Mouse (Mus musculus) lung, postnatal 0 days (tissue): Measurements from ENCODE around the gene Slc30a5. TPM values are rescaled to one million over a fixed set of nuclear protein-coding genes. Genes with fewer than 3 reads are reported as not detected.
A peak's percentile ranks its signal among the peaks of the same experiment; 100 is the strongest.

Experiments
- ATAC-seq: fragments of 200-750 bp; cut with Nextera tagmentation; 2 replicates; pipeline ENCODE4 v1.8.0; 2017; ENCODE audit warnings: moderate library complexity
- DNase-seq: peaks from one replicate; pipeline ENCODE4 v3.0.0-alpha.2; 2016; ENCODE audit warnings: low spot score
- H3K27ac ChIP-seq: fragments of 300-500 bp; sonication (generic); 2 replicates; pipeline ENCODE4 v1.5.1; 2014; ENCODE audit warnings: antibody characterized with exemption, mild to moderate bottlenecking, low read length, mixed read lengths
- H3K27me3 ChIP-seq: fragments of 300-500 bp; sonication (generic); replicated peaks from 2 replicates; pipeline ENCODE4 v1.6.1; 2014; ENCODE audit warnings: low read length, mixed read lengths; ENCODE audit not compliant: insufficient read depth
- H3K36me3 ChIP-seq: fragments of 300-500 bp; sonication (generic); 2 replicates; pipeline ENCODE4 v1.6.1; 2014; ENCODE audit warnings: low read length, mixed read lengths; ENCODE audit not compliant: insufficient read depth
- H3K4me1 ChIP-seq: fragments of 300-500 bp; sonication (generic); 2 replicates; pipeline ENCODE4 v1.6.1; 2014; ENCODE audit warnings: antibody characterized with exemption, low read depth, low read length, mixed read lengths; ENCODE audit not compliant: insufficient read depth
- H3K4me2 ChIP-seq: fragments of 300-500 bp; sonication (generic); replicated peaks from 2 replicates; pipeline ENCODE4 v1.6.1; 2014; ENCODE audit warnings: low read depth, mild to moderate bottlenecking, low read length, moderate library complexity, mixed read lengths
- H3K4me3 ChIP-seq: fragments of 300-500 bp; sonication (generic); 2 replicates; pipeline ENCODE4 v1.5.1; 2014; ENCODE audit warnings: low read depth, low read length
- H3K9ac ChIP-seq: fragments of 300-500 bp; sonication (generic); replicated peaks from 2 replicates; pipeline ENCODE4 v1.6.1; 2014; ENCODE audit warnings: low read depth, mild to moderate bottlenecking
- H3K9me3 ChIP-seq: fragments of 300-500 bp; sonication (generic); 2 replicates; pipeline ENCODE4 v1.6.1; 2016; ENCODE audit warnings: low read length, mixed read lengths
- CTCF ChIP-seq: IDR thresholded peaks from 2 replicates; pipeline ENCODE4 v1.5.1; 2016; ENCODE audit warnings: antibody characterized with exemption, mild to moderate bottlenecking
- EP300 ChIP-seq: IDR thresholded peaks from 2 replicates; pipeline ENCODE4 v1.6.1; 2016; ENCODE audit warnings: antibody characterized with exemption, mild to moderate bottlenecking, control low read depth
- WGBS: fragments of 180-500 bp; shearing (Covaris S2); extraction: QIAGEN DNeasy Blood & Tissue Kit; methylation state at CpG from one replicate; pipeline ENCODE4 v1.1.7; 2014; 5-methylcytosine and 5-hydroxymethylcytosine counted together
- polyA plus RNA-seq: library from polyadenylated mRNA; unstranded; fragments of >200 nt; fragmentation: Nextera tagmentation; extraction: Ambion mirVana; gene quantifications from 2 replicates; pipeline ENCODE4 v1.2.1, GENCODE M21; 2015

Gene Slc30a5
- polyA plus RNA-seq, 1 experiment from 2014 or later, result 31.1 TPM

DNA sequence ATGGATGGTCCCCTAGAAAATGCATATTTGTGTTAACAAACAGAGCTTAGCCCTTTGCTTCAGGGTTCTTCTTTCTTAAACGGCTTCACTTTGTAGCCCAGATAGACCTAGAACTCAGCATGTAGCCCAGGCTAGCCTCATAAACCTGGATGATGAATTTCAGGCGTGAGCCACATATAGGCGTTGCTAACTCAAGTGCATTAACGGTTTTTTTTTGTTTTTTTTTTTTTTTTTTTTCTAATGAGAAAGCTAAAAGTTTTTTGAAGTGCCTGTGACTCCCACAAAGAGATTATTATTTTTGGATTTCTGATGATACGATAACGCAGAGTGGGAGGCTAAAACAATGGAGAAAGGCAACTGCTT, 394 bp upstream of the Slc30a5 start:
- 50% methylated on average over 6 of the region's 6 CpGs for WGBS

DNA sequence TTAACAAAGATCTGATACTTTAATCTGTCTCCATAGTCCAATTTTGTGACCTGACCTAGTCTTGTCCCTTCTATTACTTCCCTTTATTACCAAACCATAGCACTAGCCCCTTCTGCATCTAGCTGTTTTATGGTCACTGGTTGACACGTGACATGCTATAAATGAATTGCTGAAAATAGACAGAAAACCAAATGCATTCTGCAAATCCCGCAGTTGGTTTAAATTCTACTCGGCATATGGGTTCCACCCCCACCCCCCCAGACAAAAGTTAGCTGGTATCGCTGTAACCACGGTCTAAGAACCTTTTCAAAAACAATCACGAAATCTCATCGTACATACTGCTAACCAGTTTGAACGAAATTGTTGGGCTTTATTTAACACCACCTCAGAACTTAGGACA, 1.0 kb downstream of the Slc30a5 start:
- 1% methylated on average over 8 of the region's 8 CpGs for WGBS
- H3K9me3 ChIP-seq, result no peaks in the 10 kb centered on the region
- H3K36me3 ChIP-seq, result 0 out of 2 replicates have a peak, but pooled peaks cover 6% of the 10 kb centered on the region
- peaks cover 6% of the 10 kb centered on the region; the same call in 1 of the 2 replicates for H3K4me1 ChIP-seq
- no peak for DNase-seq
- TF ChIP-seq CTCF (no peak), EP300 (no peak)
- H3K9ac ChIP-seq, result peak overlapping the region; percentile 93
- peak overlapping the region; percentile 94 for H3K27ac ChIP-seq
- H3K4me3 ChIP-seq, result peak overlapping the region; percentile 98
- ATAC-seq, result no peak
- H3K4me2 ChIP-seq, result peak overlapping the region; percentile 62
- no peaks in the 10 kb centered on the region for H3K27me3 ChIP-seq

More for the DNA sequence above, 394 bp upstream of the Slc30a5 start:
- ATAC-seq (no peak), DNase-seq (no peak)
- H3K4me3 ChIP-seq, result no peak overlapping the region
- no peaks in the 10 kb centered on the region for H3K27me3 ChIP-seq
- no peak overlapping the region for H3K27ac ChIP-seq
- H3K4me2 ChIP-seq, result no peak overlapping the region
- TF ChIP-seq EP300 (no peak), CTCF (no peak)
- H3K36me3 ChIP-seq, result no peaks in the 10 kb centered on the region
- H3K9ac ChIP-seq, result no peak overlapping the region
- no peaks in the 10 kb centered on the region for H3K9me3 ChIP-seq
- H3K4me1 ChIP-seq, result peaks cover 6% of the 10 kb centered on the region; the same call in 1 of the 2 replicates

DNA sequence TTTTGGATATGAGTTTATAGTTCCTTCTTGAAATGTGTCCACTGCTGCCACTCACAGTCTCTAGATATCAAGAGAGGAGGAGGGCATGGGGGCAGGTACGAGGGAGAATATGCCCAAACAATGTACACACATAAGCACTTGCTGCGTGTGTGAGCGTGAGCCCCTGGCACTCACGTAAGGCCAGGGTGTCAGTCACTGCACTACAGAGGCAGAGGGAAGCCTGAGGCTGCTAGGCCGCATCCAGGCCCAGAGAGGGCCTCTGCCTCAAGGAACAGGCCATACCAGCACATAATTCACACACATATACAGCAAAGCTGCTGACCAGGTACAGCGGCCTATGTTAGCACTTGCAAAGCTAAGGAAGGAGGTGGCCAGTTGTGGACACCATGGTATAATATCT, 2.1 kb downstream of the Slc30a5 start:
- ATAC-seq, result no peak
- H3K4me2 ChIP-seq, result no peak overlapping the region
- DNase-seq, result no peak
- no peak overlapping the region for H3K4me3 ChIP-seq
- TF ChIP-seq EP300 (no peak), CTCF (no peak)
- H3K9me3 ChIP-seq, result no peaks in the 10 kb centered on the region
- H3K4me1 ChIP-seq, result peaks cover 6% of the 10 kb centered on the region; the same call in 1 of the 2 replicates
- 80% methylated on average over 6 of the region's 6 CpGs for WGBS
- H3K9ac ChIP-seq, result no peak overlapping the region
- 0 out of 2 replicates have a peak, but pooled peaks cover 10% of the 10 kb centered on the region for H3K36me3 ChIP-seq
- no peaks in the 10 kb centered on the region for H3K27me3 ChIP-seq
- H3K27ac ChIP-seq, result no peak overlapping the region

DNA sequence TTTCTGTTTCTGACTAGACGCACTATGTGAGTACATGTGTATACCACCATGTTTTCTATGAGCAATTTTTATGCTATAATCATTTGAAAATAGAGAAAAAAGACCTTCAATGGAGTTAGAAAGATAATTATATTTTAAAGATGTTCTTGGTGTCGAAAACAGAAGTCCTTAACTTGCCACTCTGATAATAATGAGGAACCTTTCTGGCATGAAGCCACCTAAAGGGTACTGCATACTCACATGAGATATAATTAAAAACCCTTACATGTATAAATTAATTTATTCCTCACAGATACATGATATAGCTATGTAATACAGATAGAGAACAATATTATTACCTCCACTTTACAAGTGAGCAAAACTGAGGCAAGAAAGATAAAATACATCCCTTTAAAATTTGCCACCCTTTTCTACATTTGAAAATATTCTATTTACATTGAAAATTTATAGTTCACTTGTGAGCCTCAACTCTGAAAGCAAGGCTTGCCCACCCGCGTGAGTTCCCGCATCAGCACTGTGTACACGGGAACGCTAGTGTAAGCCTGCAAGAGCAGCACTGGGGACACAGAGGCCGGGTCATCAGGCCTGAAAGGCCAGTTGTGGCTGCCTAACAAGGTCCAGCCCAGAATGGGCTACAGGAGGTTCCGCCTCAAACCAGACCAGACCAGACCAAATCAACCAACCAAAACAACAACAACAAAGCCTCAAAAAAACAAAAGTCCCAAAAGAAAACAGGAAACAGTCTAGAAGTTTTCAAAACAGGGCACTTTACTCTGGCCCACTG, 7.4 kb downstream of the Slc30a5 start:
- no peaks in the 10 kb centered on the region for H3K4me1 ChIP-seq
- no peaks in the 10 kb centered on the region for H3K9me3 ChIP-seq
- no peak overlapping the region for H3K27ac ChIP-seq
- DNase-seq (no peak), ATAC-seq (no peak)
- H3K4me3 ChIP-seq, result no peak overlapping the region
- no peak for TF ChIP-seq CTCF
- TF ChIP-seq EP300, result no peak
- no peaks in the 10 kb centered on the region for H3K27me3 ChIP-seq
- H3K36me3 ChIP-seq, result peaks cover 20% of the 10 kb centered on the region
- H3K9ac ChIP-seq, result no peak overlapping the region
- WGBS, result 87% methylated on average over 9 of the region's 9 CpGs
- no peak overlapping the region for H3K4me2 ChIP-seq

DNA sequence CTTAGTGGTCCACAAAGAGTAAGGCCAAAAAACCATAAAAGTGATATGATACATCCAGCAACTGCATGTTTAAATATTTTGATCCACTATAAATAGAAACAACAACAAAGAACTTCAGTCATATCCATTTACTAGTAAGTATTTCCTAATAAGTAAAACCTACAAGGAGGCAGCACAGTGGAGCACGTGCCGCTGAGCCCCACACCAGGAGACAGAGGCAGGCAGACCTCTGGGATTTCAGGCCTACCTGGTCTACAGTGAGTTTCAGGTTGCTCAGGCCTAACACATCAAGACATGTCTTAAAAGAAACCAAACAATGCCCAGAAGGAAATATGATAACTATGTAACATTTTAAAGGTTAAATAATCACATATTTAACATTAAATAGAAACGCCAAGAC, 8.3 kb downstream of the Slc30a5 start:
- 88% methylated on average over 3 of the region's 3 CpGs for WGBS
- H3K36me3 ChIP-seq, result peaks cover 22% of the 10 kb centered on the region

DNA sequence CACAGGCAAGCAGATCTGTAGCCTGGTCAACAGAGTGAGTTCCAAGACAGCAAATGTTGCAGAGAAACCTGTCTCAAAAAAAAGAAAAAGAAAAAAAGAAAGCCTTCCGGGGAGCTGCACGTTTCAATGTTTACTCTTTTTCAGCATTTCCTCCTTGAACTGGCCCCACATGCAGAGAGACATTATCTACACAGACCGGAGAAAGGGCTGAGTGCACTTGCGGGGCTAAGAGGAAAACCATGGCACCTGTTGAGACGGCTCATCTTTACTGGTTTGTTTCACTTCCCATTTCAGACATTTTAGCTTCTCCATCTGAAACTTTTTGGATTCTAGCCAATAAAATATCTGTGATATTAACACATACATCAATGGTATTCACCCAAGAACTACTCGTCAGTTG, 8.9 kb downstream of the Slc30a5 start:
- no peak for ATAC-seq
- no peak for TF ChIP-seq CTCF
- no peak for TF ChIP-seq EP300
- Histone ChIP-seq H3K4me3 (no peak overlapping the region), H3K36me3 (peaks cover 24% of the 10 kb centered on the region), H3K9ac (no peak overlapping the region), H3K4me1 (no peaks in the 10 kb centered on the region), H3K9me3 (no peaks in the 10 kb centered on the region), H3K27ac (no peak overlapping the region), H3K27me3 (no peaks in the 10 kb centered on the region), H3K4me2 (no peak overlapping the region)
- WGBS, result 40% methylated on average over 6 of the region's 6 CpGs
- DNase-seq, result no peak

More for the DNA sequence above, 8.3 kb downstream of the Slc30a5 start:
- Histone ChIP-seq H3K4me2 (no peak overlapping the region), H3K27me3 (no peaks in the 10 kb centered on the region), H3K27ac (no peak overlapping the region), H3K9me3 (no peaks in the 10 kb centered on the region), H3K4me1 (no peaks in the 10 kb centered on the region), H3K9ac (no peak overlapping the region), H3K4me3 (no peak overlapping the region)
- TF ChIP-seq CTCF (no peak), EP300 (no peak)
- DNase-seq, result no peak
- no peak for ATAC-seq
